Comparison of ENCODE assay signal across 13 mouse cellular contexts in genomic region chr16:92627262-92627661, GRCm38 (mm10).
DNase-seq lines count a peak whose midpoint lies in the region; ATAC-seq and TF ChIP-seq lines count a peak whose summit lies in the region.
"Had no signal": no experiment of that assay in that cellular context is flagged by ENCODE, and none has a peak within 500 bp of the region (broad histone marks: within the 10 kb centered on the region; RNA-seq: fewer than 3 reads in every experiment).

No protein-coding gene starts in this region.

- peaks cover 13% of the 10 kb centered on the region for H3K4me1 ChIP-seq in embryonic facial prominence, embryonic 14.5 days (ENCODE audit: control insufficient read depth, insufficient read depth, low read length)
- H3K4me1 ChIP-seq in hindbrain, embryonic 11.5 days (replicated peaks; ENCODE audit: control insufficient read depth, insufficient read depth, low read length): no peaks in the 10 kb centered on the region; the same call in 1 of the 2 replicates

- H3K36me3 ChIP-seq in embryonic facial prominence, embryonic 14.5 days (ENCODE audit: control insufficient read depth, insufficient read depth, low read length): peaks cover 8% of the 10 kb centered on the region; the same call in 1 of the 2 replicates
- H3K36me3 ChIP-seq in hindbrain, embryonic 11.5 days (ENCODE audit: control insufficient read depth, insufficient read depth, low read length): no peaks in the 10 kb centered on the region

- no peak overlapping the region for H3K27ac ChIP-seq in embryonic facial prominence, embryonic 14.5 days (replicated peaks; ENCODE audit: low read depth, low read length)
- no peak overlapping the region for H3K27ac ChIP-seq in hindbrain, embryonic 11.5 days (ENCODE audit: low read depth, low read length)
- H3K27ac ChIP-seq: kidney, postnatal 0 days had no signal

- DNase-seq in embryo, embryonic 10 days (ENCODE audit: low spot score): peak; percentile 61
- no peak for DNase-seq in embryo, embryonic 9.5 days (ENCODE audit: extremely low spot score)
- DNase-seq in brain, embryonic 14.5 days (ENCODE audit: low read depth): peak; percentile 88
- peak; percentile 60 for DNase-seq in embryonic facial prominence, embryonic 14.5 days (ENCODE audit: low spot score)
- peak; percentile 54 for DNase-seq in hindlimb bud, embryonic 11.5 days (ENCODE audit: extremely low spot score, low read depth, low spot score)
- DNase-seq in hindbrain, embryonic 11.5 days (ENCODE audit: low spot score): no peak
- DNase-seq in T-cell, adult 2 months (ENCODE audit: low spot score): no peak
- DNase-seq: heart, adult 11 months; lung, postnatal 4 days; right cerebral cortex, postnatal 25 days had no signal

- no peak overlapping the region for H3K4me3 ChIP-seq in embryonic facial prominence, embryonic 14.5 days (ENCODE audit: low read depth, low read length)
- no peak overlapping the region for H3K4me3 ChIP-seq in hindbrain, embryonic 11.5 days (ENCODE audit: low read depth, low read length)
- H3K4me3 ChIP-seq: myocyte had no signal

- TF ChIP-seq POLR2A in brain, embryonic 14.5 days (IDR thresholded peaks at IDR 0.05; ENCODE audit: borderline replicate concordance, extremely low read depth, insufficient read depth, insufficient read length, poor library complexity, severe bottlenecking): no peak

- no peak for TF ChIP-seq CTCF in brain, embryonic 14.5 days (IDR thresholded peaks at IDR 0.05; ENCODE audit: borderline replicate concordance, extremely low read depth, insufficient read depth, insufficient read length)

- 26% methylated on average over 6 of the region's 6 CpGs for WGBS in embryonic facial prominence, embryonic 14.5 days
- 62% methylated on average over 6 of the region's 6 CpGs for WGBS in hindbrain, embryonic 11.5 days

- ATAC-seq in embryonic facial prominence, embryonic 14.5 days (ENCODE audit: low read depth): no peak; the same call in 1 of the 2 replicates
- ATAC-seq in inflammation-experienced regulatory T-cells, adult 6 months: no peak
- ATAC-seq in hindbrain, embryonic 11.5 days (ENCODE audit: low FRiP score): no peak

- no peak overlapping the region for H3K4me2 ChIP-seq in embryonic facial prominence, embryonic 14.5 days (ENCODE audit: low read depth, low read length)
- H3K4me2 ChIP-seq in hindbrain, embryonic 11.5 days (replicated peaks; ENCODE audit: low read depth, low read length): no peak overlapping the region

- H3K9ac ChIP-seq in embryonic facial prominence, embryonic 14.5 days (ENCODE audit: low read depth, low read length): no peak overlapping the region
- H3K9ac ChIP-seq in hindbrain, embryonic 11.5 days (ENCODE audit: low read depth, low read length): no peak overlapping the region

- no peaks in the 10 kb centered on the region for H3K27me3 ChIP-seq in embryonic facial prominence, embryonic 14.5 days (replicated peaks; ENCODE audit: control insufficient read depth, insufficient read depth, low read length)
- no peaks in the 10 kb centered on the region for H3K27me3 ChIP-seq in hindbrain, embryonic 11.5 days (ENCODE audit: control insufficient read depth, insufficient read depth, low read length)

- H3K9me3 ChIP-seq in embryonic facial prominence, embryonic 14.5 days (ENCODE audit: control insufficient read depth, low read length): no peaks in the 10 kb centered on the region
- no peaks in the 10 kb centered on the region for H3K9me3 ChIP-seq in hindbrain, embryonic 11.5 days (ENCODE audit: control insufficient read depth, low read length)

Comparison
In these comparisons a context has a peak if more than half of its experiments do, and no peak if none do; other contexts are left out.
1. DNase-seq: peak in embryo, embryonic 10 days (single experiment), brain, embryonic 14.5 days (single experiment), embryonic facial prominence, embryonic 14.5 days (single experiment) and hindlimb bud, embryonic 11.5 days (single experiment); none in embryo, embryonic 9.5 days (single experiment), hindbrain, embryonic 11.5 days (single experiment) and T-cell, adult 2 months (single experiment).